Mouse (Mus musculus) E14TG2a.4 (cell line): ENCODE results near the gene Tpk1.

Experiments used
- CTCF ChIP-seq: conservative IDR thresholded peaks from 2 replicates; pipeline ENCODE4 v1.5.1; 2014; ENCODE audit warnings: low read length
- NANOG ChIP-seq: IDR thresholded peaks from 2 replicates; pipeline ENCODE4 v1.6.1; 2014; ENCODE audit warnings: borderline replicate concordance, low read length, mixed read lengths
- POU5F1 ChIP-seq: IDR thresholded peaks from 2 replicates; pipeline ENCODE4 v1.6.1; 2014; ENCODE audit warnings: low read length, borderline replicate concordance

- TF ChIP-seq CTCF (no peak), POU5F1 (no peak), NANOG (no peak)
Measured at GRCm38 (mm10) chr6:43475921-43476320, 190.2 kb downstream of the Tpk1 start.
